Mouse (Mus musculus) lung, postnatal 25 days (tissue): ENCODE measurements around the gene Bricd5.
A peak's percentile ranks its signal among the peaks of the same experiment; 100 is the strongest.

ENCODE experiments used
- DNase-seq: peaks from one replicate; pipeline ENCODE4 v3.0.0; 2022; ENCODE audit warnings: low spot score

The Bricd5 gene

GRCm38 (mm10) chr17:24462932-24463331 lies 10.8 kb upstream of the Bricd5 start:
- no peak for DNase-seq

- DNase-seq = no peak
Observed at GRCm38 (mm10) chr17:24463374-24464133, 10.1 kb upstream of the Bricd5 start.

GRCm38 (mm10) chr17:24468636-24469246 lies 4.9 kb upstream of the Bricd5 start:
- DNase-seq = no peak

- no peak for DNase-seq
Observed at GRCm38 (mm10) chr17:24469336-24469909, 4.3 kb upstream of the Bricd5 start.

- peak; percentile 99 for DNase-seq
Observed at GRCm38 (mm10) chr17:24469910-24470602, 3.6 kb upstream of the Bricd5 start, which contains the start of the genes E4f1 and Pgp. E4f1 (minus strand) TSS chr17:24470313. Pgp (plus strand) TSS chr17:24470392.

- no peak for DNase-seq
Observed at GRCm38 (mm10) chr17:24470701-24471527, 2.8 kb upstream of the Bricd5 start.

- peak; percentile 67 for DNase-seq
Observed at GRCm38 (mm10) chr17:24472512-24472911, 1.2 kb upstream of the Bricd5 start.

GRCm38 (mm10) chr17:24474557-24474956 lies 873 bp downstream of the Bricd5 start:
- no peak for DNase-seq

GRCm38 (mm10) chr17:24475586-24475985 lies 1.9 kb downstream of the Bricd5 start:
- DNase-seq = no peak

GRCm38 (mm10) chr17:24476022-24476776 lies 2.5 kb downstream of the Bricd5 start:
- DNase-seq = no peak

GRCm38 (mm10) chr17:24477053-24477984 lies 3.6 kb downstream of the Bricd5 start:
- no peak for DNase-seq

GRCm38 (mm10) chr17:24477985-24478600 lies 4.4 kb downstream of the Bricd5 start:
- no peak for DNase-seq

GRCm38 (mm10) chr17:24478663-24479380 lies 5.1 kb downstream of the Bricd5 start, which contains the start of gene Mlst8:
Mlst8 (minus strand) TSS chr17:24479078.
- peak; percentile 97 for DNase-seq

- no peak for DNase-seq
Observed at GRCm38 (mm10) chr17:24479431-24479830, 5.7 kb downstream of the Bricd5 start.

- no peak for DNase-seq
Observed at GRCm38 (mm10) chr17:24480201-24480826, 6.6 kb downstream of the Bricd5 start.

GRCm38 (mm10) chr17:24481027-24481815 lies 7.5 kb downstream of the Bricd5 start:
- DNase-seq = no peak

- no peak for DNase-seq
Observed at GRCm38 (mm10) chr17:24483495-24483894, 9.8 kb downstream of the Bricd5 start.
